In the genomic region with DNA sequence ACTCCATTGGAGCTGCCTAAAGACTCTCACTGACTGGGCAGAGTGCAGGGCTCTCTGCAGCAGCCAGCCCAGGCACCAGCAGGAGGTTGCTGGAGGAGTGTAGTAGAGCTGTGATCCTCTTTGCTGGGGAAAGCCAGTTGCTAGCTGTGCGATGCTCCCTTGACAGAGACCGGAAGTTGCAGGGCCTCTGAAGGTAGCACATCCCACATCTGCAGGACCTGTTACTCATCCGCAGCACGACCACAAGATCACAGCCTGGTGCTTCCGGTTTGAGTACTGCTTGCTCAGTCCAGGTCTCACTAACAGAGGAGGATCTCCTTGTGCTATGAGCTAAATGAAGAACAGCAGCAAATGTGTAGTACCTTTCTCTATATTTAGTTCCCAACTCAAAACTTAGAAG, we compare ENCODE assay signal across 12 mouse cellular contexts.
DNase-seq lines count a peak whose midpoint lies in the region; ATAC-seq lines count a peak whose summit lies in the region.
"Had no signal": no experiment of that assay in that cellular context is flagged by ENCODE, and none has a peak within 500 bp of the region (broad histone marks: within the 10 kb centered on the region; RNA-seq: fewer than 3 reads in every experiment).

No protein-coding gene starts in this region.

- no peaks in the 10 kb centered on the region for H3K27me3 ChIP-seq in heart, embryonic 10.5 days (ENCODE audit: insufficient read depth, poor library complexity, severe bottlenecking)
- H3K27me3 ChIP-seq in liver, embryonic 16.5 days (ENCODE audit: control insufficient read depth, insufficient read depth, low read depth, low read length): no peaks in the 10 kb centered on the region
- H3K27me3 ChIP-seq: forebrain, embryonic 12.5 days; heart, embryonic 12.5 days; limb, embryonic 15.5 days had no signal

- no peak overlapping the region for H3K4me2 ChIP-seq in liver, embryonic 16.5 days (ENCODE audit: low read depth, low read length)
- H3K4me2 ChIP-seq: forebrain, embryonic 12.5 days; heart, embryonic 12.5 days; limb, embryonic 15.5 days had no signal

- H3K9me3 ChIP-seq in heart, embryonic 10.5 days: no peaks in the 10 kb centered on the region
- no peaks in the 10 kb centered on the region for H3K9me3 ChIP-seq in liver, embryonic 16.5 days (replicated peaks; ENCODE audit: control insufficient read depth, low read length)
- H3K9me3 ChIP-seq: forebrain, embryonic 12.5 days; heart, embryonic 12.5 days; limb, embryonic 15.5 days had no signal

- no peak overlapping the region for H3K27ac ChIP-seq in heart, embryonic 10.5 days
- H3K27ac ChIP-seq in liver, embryonic 16.5 days (ENCODE audit: low read length): no peak overlapping the region
- H3K27ac ChIP-seq: forebrain, embryonic 12.5 days; limb, embryonic 15.5 days had no signal

- H3K4me3 ChIP-seq in heart, embryonic 10.5 days: no peak overlapping the region
- no peak overlapping the region for H3K4me3 ChIP-seq in liver, embryonic 16.5 days (ENCODE audit: low read depth, low read length)
- H3K4me3 ChIP-seq: forebrain, embryonic 12.5 days; heart, embryonic 12.5 days; limb, embryonic 15.5 days had no signal

- no peaks in the 10 kb centered on the region for H3K36me3 ChIP-seq in heart, embryonic 10.5 days
- no peaks in the 10 kb centered on the region for H3K36me3 ChIP-seq in liver, embryonic 16.5 days (ENCODE audit: control insufficient read depth, insufficient read depth)
- H3K36me3 ChIP-seq: forebrain, embryonic 12.5 days; heart, embryonic 12.5 days; limb, embryonic 15.5 days had no signal

- H3K9ac ChIP-seq in liver, embryonic 16.5 days (ENCODE audit: low read depth, low read length): no peak overlapping the region
- H3K9ac ChIP-seq: forebrain, embryonic 12.5 days; heart, embryonic 12.5 days; limb, embryonic 15.5 days had no signal

- WGBS in heart, embryonic 10.5 days: 38% methylated on average over 5 of the region's 5 CpGs
- WGBS in liver, embryonic 16.5 days (ENCODE audit: insufficient replicate concordance): 18% methylated on average over 5 of the region's 5 CpGs

- peak; percentile 93 for ATAC-seq in CD4-positive, CD25-positive, alpha-beta regulatory T cell, adult 4 months
- peak; percentile 21; the same call in 1 of the 2 replicates for ATAC-seq in liver, embryonic 16.5 days (ENCODE audit: low read depth)
- ATAC-seq: intestine, embryonic 16.5 days had no signal

- peak; percentile 80 for DNase-seq in heart, adult 11 months
- DNase-seq in heart, embryonic 10.5 days (ENCODE audit: low spot score): no peak
- DNase-seq in spleen, postnatal 4 days (ENCODE audit: low spot score in 2 of 2): peak; percentile 43 to 67
- DNase-seq in retina, postnatal 1 day: no peak
- no peak for DNase-seq in frontal cortex, postnatal 25 days (ENCODE audit: low spot score in 2 of 2)
- no peak for DNase-seq in cerebellum, adult 9-11 months

- peaks cover 25% of the 10 kb centered on the region for H3K4me1 ChIP-seq in heart, embryonic 10.5 days
- peaks cover 2% of the 10 kb centered on the region for H3K4me1 ChIP-seq in liver, embryonic 16.5 days (ENCODE audit: control insufficient read depth, low read depth, low read length)
- H3K4me1 ChIP-seq: forebrain, embryonic 12.5 days had no signal

Comparison
In these comparisons a context has a peak if more than half of its experiments do, and no peak if none do; other contexts are left out.
1. DNase-seq: peak in heart, adult 11 months (single experiment) and spleen, postnatal 4 days (2 of 2); none in heart, embryonic 10.5 days (single experiment), retina, postnatal 1 day (single experiment), frontal cortex, postnatal 25 days (0 of 2) and cerebellum, adult 9-11 months (single experiment).